Mouse (Mus musculus) brain, embryonic 14.5 days (tissue): ENCODE measurements around the gene Rgl1.

Source experiments
- CTCF ChIP-seq: fragments of 200-500 bp; IDR thresholded peaks from 2 replicates; pipeline ENCODE4 v1.5.1; 2012; ENCODE audit warnings: inconsistent platforms, mild to moderate bottlenecking, moderate library complexity, borderline replicate concordance; ENCODE audit not compliant: insufficient read depth, insufficient read length; ENCODE audit errors: extremely low read depth
- POLR2A ChIP-seq: fragments of 200-500 bp; IDR thresholded peaks from 2 replicates; pipeline ENCODE4 v1.6.1; 2012; ENCODE audit warnings: mild to moderate bottlenecking, inconsistent platforms, borderline replicate concordance; ENCODE audit not compliant: poor library complexity, insufficient read depth, insufficient read length, severe bottlenecking; ENCODE audit errors: extremely low read depth

GRCm38 (mm10) chr1:152695491-152695890, 70.7 kb downstream of the Rgl1 start:
- TF ChIP-seq POLR2A (no peak), CTCF (no peak)
